Mouse (Mus musculus) forebrain, embryonic 11.5 days (tissue): ENCODE measurements around the gene Ppdpf. TPM values are rescaled to one million over a fixed set of nuclear protein-coding genes. Genes with fewer than 3 reads are reported as not detected.

Source experiments
- ATAC-seq: fragments of 200-750 bp; cut with Nextera tagmentation; replicated peaks from 2 replicates; pipeline ENCODE4 v1.8.0; 2017; ENCODE audit warnings: moderate TSS enrichment; ENCODE audit not compliant: low FRiP score
- DNase-seq: peaks from one replicate; pipeline ENCODE4 v3.0.0-alpha.2; 2017; ENCODE audit warnings: low spot score
- H3K27ac ChIP-seq: fragments of 300-500 bp; sonication (generic); 2 replicates; pipeline ENCODE4 v1.5.1; 2014; ENCODE audit warnings: low read depth, low read length
- H3K27me3 ChIP-seq: fragments of 300-500 bp; sonication (generic); 2 replicates; pipeline ENCODE4 v1.6.1; 2014; ENCODE audit warnings: mild to moderate bottlenecking, low read length, mixed read lengths; ENCODE audit not compliant: control insufficient read depth, insufficient read depth
- H3K36me3 ChIP-seq: fragments of 300-500 bp; sonication (generic); 2 replicates; pipeline ENCODE4 v1.6.1; 2014; ENCODE audit warnings: mild to moderate bottlenecking, low read length, moderate library complexity, mixed read lengths; ENCODE audit not compliant: control insufficient read depth, insufficient read depth
- H3K4me1 ChIP-seq: fragments of 300-500 bp; sonication (generic); replicated peaks from 2 replicates; pipeline ENCODE4 v1.6.1; 2014; ENCODE audit warnings: low read length, mixed read lengths; ENCODE audit not compliant: control insufficient read depth, insufficient read depth
- H3K4me2 ChIP-seq: fragments of 300-500 bp; sonication (generic); 2 replicates; pipeline ENCODE4 v1.6.1; 2014; ENCODE audit warnings: low read depth, mild to moderate bottlenecking, low read length, moderate library complexity, mixed read lengths; ENCODE audit not compliant: severe bottlenecking
- H3K4me3 ChIP-seq: fragments of 300-500 bp; sonication (generic); 2 replicates; pipeline ENCODE4 v1.5.1; 2014; ENCODE audit warnings: low read depth, low read length
- H3K9ac ChIP-seq: fragments of 300-500 bp; sonication (generic); 2 replicates; pipeline ENCODE4 v1.6.1; 2014; ENCODE audit warnings: low read length
- H3K9me3 ChIP-seq: fragments of 300-500 bp; sonication (generic); 2 replicates; pipeline ENCODE4 v1.6.1; 2016; ENCODE audit warnings: low read length, mixed read lengths; ENCODE audit not compliant: control insufficient read depth
- WGBS: fragments of 180-500 bp; shearing (Covaris S2); extraction: QIAGEN DNeasy Blood & Tissue Kit; methylation state at CpG from one replicate; pipeline ENCODE4 v1.1.7; 2014; 5-methylcytosine and 5-hydroxymethylcytosine counted together
- polyA plus RNA-seq: library from polyadenylated mRNA; unstranded; fragments of >200 nt; fragmentation: Nextera tagmentation; extraction: Ambion mirVana; gene quantifications from 2 replicates; pipeline ENCODE4 v1.2.1, GENCODE M21; 2014

Ppdpf gene
- polyA plus RNA-seq, 1 experiment from 2014 or later: 443 TPM

DNA sequence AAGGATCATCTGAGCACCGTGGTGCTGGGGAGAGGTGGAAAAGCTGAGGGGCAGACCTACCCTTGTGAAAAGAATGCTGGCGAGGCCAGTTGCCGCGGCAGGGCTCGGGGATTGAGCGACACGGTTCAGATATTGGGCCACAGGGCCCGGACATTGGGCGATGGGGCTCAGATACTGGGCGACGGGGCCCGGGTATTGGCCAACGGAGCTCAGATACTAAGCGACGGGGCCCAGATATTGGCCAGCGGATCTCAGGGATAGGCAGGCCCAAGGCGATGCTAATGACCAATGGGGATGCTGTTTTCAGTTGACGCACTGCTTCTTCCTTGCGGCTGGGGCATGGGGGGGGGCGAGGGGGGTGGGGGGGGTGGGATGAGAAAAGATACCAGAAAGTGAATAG, 44.1 kb downstream of the Ppdpf start:
- no peak overlapping the region for H3K4me2 ChIP-seq
- no peak overlapping the region for H3K27ac ChIP-seq
- DNase-seq (no peak), ATAC-seq (no peak)
- H3K9ac ChIP-seq: no peak overlapping the region
- H3K4me1 ChIP-seq: no peaks in the 10 kb centered on the region
- H3K27me3 ChIP-seq: no peaks in the 10 kb centered on the region
- no peaks in the 10 kb centered on the region for H3K36me3 ChIP-seq
- no peaks in the 10 kb centered on the region for H3K9me3 ChIP-seq
- H3K4me3 ChIP-seq: no peak overlapping the region
- 73% methylated on average over 20 of the region's 20 CpGs for WGBS

DNA sequence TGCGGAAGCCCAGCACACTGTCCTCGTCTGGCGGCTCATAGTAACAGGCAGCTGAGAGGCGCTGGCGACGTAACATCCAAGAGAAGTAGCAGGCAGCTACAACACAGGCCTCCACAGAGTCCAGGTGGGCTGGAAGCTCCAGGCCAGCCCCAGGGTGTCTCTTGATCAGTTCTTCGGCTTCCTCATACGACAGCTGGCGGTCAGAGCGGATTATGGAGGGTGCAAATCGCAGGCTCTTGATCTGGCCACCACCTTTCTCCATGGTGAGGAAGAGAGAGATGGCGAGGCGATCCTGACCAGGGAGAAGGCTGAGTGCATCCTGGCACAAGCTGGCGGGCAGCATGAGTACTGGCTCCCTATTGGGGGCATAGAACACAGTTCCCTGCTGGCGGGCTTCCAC, 46.4 kb downstream of the Ppdpf start:
- ATAC-seq: no peak

DNA sequence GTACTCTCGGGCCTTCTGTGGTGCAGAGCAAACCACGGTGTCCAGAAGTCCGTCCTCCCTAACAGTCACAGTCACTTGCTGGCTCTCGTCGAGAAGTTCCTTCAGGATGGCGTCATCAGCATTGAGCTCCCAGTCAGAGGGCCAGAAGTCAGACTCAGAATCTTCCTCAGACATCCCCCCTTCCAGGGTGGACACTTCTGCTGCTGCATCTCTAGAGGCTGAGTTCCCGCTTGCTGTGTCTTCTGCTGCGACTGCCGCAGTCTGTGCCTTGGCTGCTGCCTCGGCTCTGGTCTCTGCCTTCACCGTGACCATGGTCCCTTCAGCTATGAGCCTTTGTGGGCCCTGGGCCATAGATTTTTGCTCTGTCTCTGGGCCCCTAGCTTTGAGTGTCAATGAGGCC, 47.6 kb downstream of the Ppdpf start:
- Histone ChIP-seq H3K4me2 (no peak overlapping the region), H3K9ac (no peak overlapping the region), H3K4me1 (no peaks in the 10 kb centered on the region), H3K27me3 (no peaks in the 10 kb centered on the region), H3K9me3 (no peaks in the 10 kb centered on the region), H3K27ac (no peak overlapping the region), H3K4me3 (no peak overlapping the region), H3K36me3 (no peaks in the 10 kb centered on the region)
- ATAC-seq (no peak), DNase-seq (no peak)
- 92% methylated on average over 11 of the region's 11 CpGs for WGBS

More for the DNA sequence above, 46.4 kb downstream of the Ppdpf start:
- Histone ChIP-seq H3K4me2 (no peak overlapping the region), H3K9me3 (no peaks in the 10 kb centered on the region), H3K4me1 (no peaks in the 10 kb centered on the region), H3K27me3 (no peaks in the 10 kb centered on the region), H3K4me3 (no peak overlapping the region), H3K9ac (no peak overlapping the region), H3K36me3 (no peaks in the 10 kb centered on the region), H3K27ac (no peak overlapping the region)
- WGBS: 94% methylated on average over 15 of the region's 15 CpGs
- DNase-seq: no peak

DNA sequence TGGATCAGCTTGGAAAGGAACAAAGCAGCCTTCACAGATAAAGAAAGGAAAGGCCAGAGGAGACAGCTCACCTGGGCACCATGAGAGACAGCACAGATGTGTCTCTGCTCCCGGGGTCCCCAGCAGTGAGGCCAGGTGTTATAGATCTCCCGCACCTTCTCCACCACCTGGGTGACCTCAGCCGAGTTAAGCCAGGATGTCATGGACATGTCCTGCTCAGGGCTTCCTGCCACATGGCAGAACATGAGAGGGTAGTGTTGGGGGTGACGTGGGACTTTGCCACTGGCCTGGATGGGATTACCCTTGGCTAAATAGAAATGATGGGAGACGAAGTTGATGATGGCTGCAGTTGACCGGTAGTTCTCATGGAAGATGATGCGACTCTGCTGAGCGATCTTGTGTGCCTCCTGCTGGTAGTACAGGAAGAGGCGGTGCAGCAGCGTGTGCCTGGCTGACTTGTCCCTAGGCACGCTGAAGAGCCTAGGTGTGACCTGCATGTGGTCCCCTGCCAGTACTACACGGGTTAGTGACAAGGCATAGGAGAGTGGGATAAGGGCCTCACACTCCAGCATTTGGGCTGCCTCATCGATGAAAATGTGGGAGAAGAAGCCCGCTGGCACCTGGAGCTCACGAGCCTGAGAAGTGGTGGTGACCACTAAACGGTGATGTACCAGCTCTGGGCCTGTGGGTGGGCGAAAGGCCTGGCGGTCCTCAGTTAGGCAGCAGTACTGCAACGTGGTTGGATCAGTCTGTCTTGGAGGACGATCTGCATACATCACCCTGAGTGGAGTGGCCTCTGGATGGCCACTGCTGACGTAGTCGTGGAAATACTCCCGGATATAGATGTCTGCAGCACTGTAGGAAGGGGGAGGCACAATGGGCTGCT, 48.9 kb downstream of the Ppdpf start:
- no peaks in the 10 kb centered on the region for H3K9me3 ChIP-seq
- H3K4me3 ChIP-seq: no peak overlapping the region
- H3K27ac ChIP-seq: no peak overlapping the region
- no peaks in the 10 kb centered on the region for H3K4me1 ChIP-seq
- no peak overlapping the region for H3K4me2 ChIP-seq
- DNase-seq (no peak), ATAC-seq (no peak)
- no peaks in the 10 kb centered on the region for H3K27me3 ChIP-seq
- no peak overlapping the region for H3K9ac ChIP-seq
- H3K36me3 ChIP-seq: no peaks in the 10 kb centered on the region
- WGBS: 86% methylated on average over 23 of the region's 23 CpGs

DNA sequence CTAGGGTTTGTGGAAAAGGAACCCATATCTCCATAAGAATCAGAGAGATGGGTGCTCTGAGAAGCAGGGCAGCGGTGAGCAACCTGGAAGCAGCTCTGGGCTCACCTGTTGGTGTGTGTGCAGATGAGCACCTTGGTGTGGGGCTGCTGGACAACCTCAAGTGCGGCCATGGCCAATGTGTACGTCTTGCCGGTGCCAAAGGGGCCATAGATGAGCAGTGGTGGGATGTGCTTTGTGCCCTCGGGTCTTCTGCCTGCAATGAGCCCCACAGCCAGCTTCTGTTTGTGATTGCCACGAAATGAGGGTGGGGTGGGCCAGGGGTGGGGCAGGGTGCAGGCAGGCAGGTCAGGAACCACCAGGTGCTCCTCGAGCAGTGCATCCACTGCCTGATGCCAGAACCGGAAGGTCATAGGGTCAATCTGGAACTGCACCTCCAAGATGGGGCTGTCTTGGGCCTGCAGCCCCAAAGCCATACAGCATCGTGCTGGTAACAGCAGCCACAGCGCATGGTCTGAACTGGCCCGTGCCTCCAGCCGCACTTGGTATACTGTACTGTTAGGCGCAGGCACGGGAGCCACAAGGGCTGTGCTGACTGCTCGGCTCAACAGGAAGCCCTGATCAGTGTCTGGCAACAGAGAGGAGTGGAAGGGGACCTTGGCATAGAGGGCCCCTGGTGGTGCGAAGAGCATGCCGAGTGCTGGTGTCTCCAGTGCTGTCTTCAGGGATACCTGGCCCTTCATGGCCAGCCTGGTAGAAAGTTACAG, 50.4 kb downstream of the Ppdpf start:
- H3K4me2 ChIP-seq: no peak overlapping the region
- ATAC-seq (no peak), DNase-seq (no peak)
- no peaks in the 10 kb centered on the region for H3K9me3 ChIP-seq
- H3K9ac ChIP-seq: no peak overlapping the region
- no peaks in the 10 kb centered on the region for H3K36me3 ChIP-seq
- no peaks in the 10 kb centered on the region; the same call in 1 of the 2 replicates for H3K4me1 ChIP-seq
- H3K4me3 ChIP-seq: no peak overlapping the region
- H3K27me3 ChIP-seq: no peaks in the 10 kb centered on the region
- no peak overlapping the region for H3K27ac ChIP-seq
- WGBS: 92% methylated on average over 17 of the region's 17 CpGs

DNA sequence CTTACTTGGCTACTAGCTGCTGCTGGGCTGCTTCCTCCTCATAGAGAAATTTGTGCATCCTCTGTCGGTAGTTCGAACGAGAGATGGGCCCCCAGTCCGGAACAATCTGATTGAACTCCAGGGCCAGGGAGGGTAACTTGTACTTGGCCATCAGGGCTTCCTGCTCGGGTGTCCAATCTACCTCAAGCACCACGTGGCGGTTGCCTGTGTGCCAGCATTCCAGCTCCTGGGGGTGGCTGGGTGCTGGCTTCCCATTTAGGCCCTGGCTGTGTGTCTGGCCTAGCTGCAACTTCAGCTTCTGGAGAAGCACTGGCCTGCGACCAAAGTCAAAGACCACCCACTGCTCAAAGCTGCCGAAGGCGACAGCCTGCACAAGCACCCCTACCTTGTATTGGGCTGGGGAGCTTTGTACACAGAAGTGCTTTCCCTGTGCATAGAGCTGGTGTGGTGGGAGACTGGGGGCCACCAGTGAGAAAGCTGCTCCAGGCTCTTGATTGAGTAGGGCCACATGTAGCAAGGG, 51.1 kb downstream of the Ppdpf start:
- ATAC-seq (no peak), DNase-seq (no peak)
- Histone ChIP-seq H3K4me3 (no peak overlapping the region), H3K27me3 (no peaks in the 10 kb centered on the region), H3K4me2 (no peak overlapping the region), H3K27ac (no peak overlapping the region), H3K4me1 (no peaks in the 10 kb centered on the region; the same call in 1 of the 2 replicates), H3K9ac (no peak overlapping the region), H3K9me3 (no peaks in the 10 kb centered on the region), H3K36me3 (no peaks in the 10 kb centered on the region)
- WGBS: 74% methylated on average over 10 of the region's 10 CpGs

Other genes starting within 250 kb of the Ppdpf start
- 33.5 and 36.1 TPM in 2 replicates for gene Nkain4, start 232.5 kb upstream of the Ppdpf start, polyA plus RNA-seq
- 71.5 and 77.4 TPM in 2 replicates for gene Arfgap1, start 220.0 kb upstream of the Ppdpf start, polyA plus RNA-seq
- 0.16 and 0.23 TPM in 2 replicates for gene Col20a1, start 200.7 kb upstream of the Ppdpf start, polyA plus RNA-seq
- gene Chrna4, start 143.7 kb upstream of the Ppdpf start, polyA plus RNA-seq: 18.7 and 19.3 TPM in 2 replicates
- gene Kcnq2, start 51.9 kb upstream of the Ppdpf start, polyA plus RNA-seq: 13.6 and 13.9 TPM in 2 replicates
- gene Eef1a2, start 30.2 kb upstream of the Ppdpf start, polyA plus RNA-seq: 0.47 and 0.55 TPM in 2 replicates
- not detected in 2 replicates for gene Ptk6, start 15.5 kb downstream of the Ppdpf start, polyA plus RNA-seq
- 0.12 TPM in 1 of 2 replicates, not detected in the other for gene Srms, start 25.9 kb downstream of the Ppdpf start, polyA plus RNA-seq
- 0.24 TPM in 1 of 2 replicates, not detected in the other for gene Fndc11, start 32.8 kb downstream of the Ppdpf start, polyA plus RNA-seq
- gene Helz2, start 54.8 kb downstream of the Ppdpf start, polyA plus RNA-seq: 0.68 and 0.90 TPM in 2 replicates
- 21.7 and 22.9 TPM in 2 replicates for gene Gmeb2, start 100.8 kb downstream of the Ppdpf start, polyA plus RNA-seq
- gene Stmn3, start 127.3 kb downstream of the Ppdpf start, polyA plus RNA-seq: 212 and 228 TPM in 2 replicates
- 66.5 and 68.3 TPM in 2 replicates for gene Rtel1, start 132.5 kb downstream of the Ppdpf start, polyA plus RNA-seq
- gene Zgpat, start 177.7 kb downstream of the Ppdpf start, polyA plus RNA-seq: 52.3 and 54.7 TPM in 2 replicates
- gene Arfrp1, start 178.2 kb downstream of the Ppdpf start, polyA plus RNA-seq: 64.5 and 77.0 TPM in 2 replicates
- 26.2 and 32.7 TPM in 2 replicates for gene Lime1, start 192.8 kb downstream of the Ppdpf start, polyA plus RNA-seq